Mouse (Mus musculus): Measurements from ENCODE around the gene Nfx1. TPM values are rescaled to one million over a fixed set of nuclear protein-coding genes. Genes with fewer than 3 reads are reported as not detected.

Nfx1 gene
- total and polyA plus RNA-seq, 2 experiments, result 21.5 to 31.6 TPM

DNA sequence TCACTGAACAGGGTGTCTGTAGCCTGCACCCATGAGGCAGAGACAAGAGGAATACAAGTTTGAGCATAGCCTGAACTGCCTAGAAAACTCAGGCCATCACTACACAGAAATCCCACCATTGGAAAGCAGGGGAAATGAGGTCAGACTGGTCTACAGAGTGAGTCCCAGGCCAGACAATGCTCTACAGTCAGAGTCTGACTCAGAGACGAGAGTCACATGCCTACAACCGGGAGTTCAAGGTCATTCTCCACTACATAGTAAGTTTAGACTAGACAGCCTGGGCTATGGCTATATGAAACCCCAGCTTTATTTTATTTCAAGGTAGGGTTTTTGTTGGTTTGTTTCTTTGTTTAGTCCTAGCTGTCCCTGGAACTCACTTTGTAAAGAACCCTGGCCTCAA is 78.2 kb downstream of the Nfx1 start:
- Histone ChIP-seq H3K27me3 (ENCODE audit: control insufficient read depth, insufficient read depth, low read length) (no peaks in the 10 kb centered on the region), H3K27ac (replicated peaks; ENCODE audit: insufficient read depth, low read depth, low read length) (no peak overlapping the region), H3K9ac (ENCODE audit: low read depth, low read length) (no peak overlapping the region), H3K36me3 (ENCODE audit: control insufficient read depth, insufficient read depth, low read length) (no peaks in the 10 kb centered on the region), H3K4me1 (ENCODE audit: control insufficient read depth, insufficient read depth, low read length) (no peaks in the 10 kb centered on the region), H3K4me3 (ENCODE audit: insufficient read depth, low read depth, low read length) (no peak overlapping the region), H3K79me2 (ENCODE audit: control insufficient read depth, insufficient read depth, low read length) (no peaks in the 10 kb centered on the region)
- no peak for DNase-seq (ENCODE audit: extremely low read depth, low read depth, low spot score)
- WGBS, result 29% methylated on average over 2 of the region's 2 CpGs
- TF ChIP-seq POLR2A (IDR thresholded peaks at IDR 0.05; ENCODE audit: extremely low read depth, insufficient read depth, low read length) (no peak), CTCF (IDR thresholded peaks at IDR 0.05; ENCODE audit: low read depth, low read length) (no peak)

DNA sequence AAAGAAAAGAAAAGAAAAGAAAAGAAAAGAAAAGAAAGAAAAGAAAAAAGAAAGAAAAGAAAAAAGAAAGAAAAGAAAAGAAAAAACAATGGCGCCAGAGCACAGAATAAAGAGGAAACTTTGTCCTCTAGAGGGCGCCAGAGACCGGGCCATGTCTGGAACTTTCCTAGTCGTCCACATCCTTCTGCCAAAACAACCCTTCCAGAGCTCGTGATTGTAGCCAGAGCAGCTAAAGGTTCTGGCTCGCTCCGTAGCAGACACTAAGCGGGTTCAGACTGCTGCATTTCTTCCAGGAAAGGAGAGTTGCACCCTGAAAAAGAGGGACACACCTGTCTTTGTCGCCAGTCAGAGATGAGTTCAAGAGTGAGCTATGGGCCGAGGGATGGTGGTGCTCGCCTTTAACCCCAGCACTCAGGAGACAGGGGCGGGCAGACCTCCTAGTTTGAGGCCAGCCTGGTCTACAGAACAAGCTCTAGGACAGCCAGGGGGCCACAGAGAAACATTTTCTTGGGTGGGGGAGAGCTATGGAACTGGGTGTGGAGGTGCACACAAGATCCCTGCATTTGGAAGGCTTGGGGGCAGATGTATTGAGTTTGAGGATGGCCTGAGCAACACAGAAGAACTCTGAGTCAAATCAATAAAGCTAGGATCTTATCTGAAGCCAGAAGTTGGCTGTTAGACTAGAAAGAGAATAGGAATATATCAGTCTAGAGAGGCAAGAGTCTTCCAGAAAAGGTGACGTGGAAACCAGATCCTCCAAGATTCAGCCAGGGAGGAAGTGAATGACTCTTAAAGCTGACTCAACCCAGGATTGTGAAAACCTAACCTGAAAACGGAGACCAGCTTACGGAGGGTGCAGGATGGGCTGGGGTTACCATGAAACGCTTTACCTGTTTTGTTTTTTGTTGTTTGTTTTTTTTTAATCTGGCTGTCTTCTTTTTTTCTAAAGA is 80.3 kb downstream of the Nfx1 start:
- Histone ChIP-seq H3K36me3 (ENCODE audit: control insufficient read depth, insufficient read depth, low read length) (no peaks in the 10 kb centered on the region), H3K9ac (ENCODE audit: low read depth, low read length) (no peak overlapping the region), H3K79me2 (ENCODE audit: control insufficient read depth, insufficient read depth, low read length) (no peaks in the 10 kb centered on the region), H3K27me3 (ENCODE audit: control insufficient read depth, insufficient read depth, low read length) (no peaks in the 10 kb centered on the region), H3K4me1 (ENCODE audit: control insufficient read depth, insufficient read depth, low read length) (no peaks in the 10 kb centered on the region), H3K4me3 (ENCODE audit: insufficient read depth, low read depth, low read length) (no peak overlapping the region), H3K27ac (replicated peaks; ENCODE audit: insufficient read depth, low read depth, low read length) (no peak overlapping the region)
- peak; percentile 55 for DNase-seq (ENCODE audit: extremely low read depth, low read depth, low spot score)
- 42% methylated on average over 16 of the region's 16 CpGs for WGBS
- TF ChIP-seq POLR2A (IDR thresholded peaks at IDR 0.05; ENCODE audit: extremely low read depth, insufficient read depth, low read length) (no peak), CTCF (IDR thresholded peaks at IDR 0.05; ENCODE audit: low read depth, low read length) (peak; percentile 64)

DNA sequence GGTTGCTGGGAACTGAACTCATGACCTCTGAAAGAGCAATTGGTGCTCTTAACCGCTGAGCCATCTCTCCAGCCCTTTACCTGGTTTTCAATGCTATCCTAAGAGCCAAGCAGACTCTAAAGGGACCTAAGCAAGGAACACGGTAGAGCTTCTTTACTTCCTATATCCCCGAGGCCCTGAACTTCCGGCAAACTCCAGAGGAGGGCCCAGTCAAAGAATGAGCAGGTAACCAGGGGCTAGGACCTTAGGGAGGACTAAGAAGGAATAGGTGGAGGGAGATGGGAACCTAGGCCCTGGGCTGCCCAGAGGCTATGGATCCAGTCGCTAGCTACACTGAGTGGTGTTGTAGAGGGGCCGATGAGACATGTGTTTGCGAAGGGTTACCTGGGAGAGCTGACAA is 81.1 kb downstream of the Nfx1 start:
- TF ChIP-seq POLR2A (IDR thresholded peaks at IDR 0.05; ENCODE audit: extremely low read depth, insufficient read depth, low read length) (no peak), CTCF (IDR thresholded peaks at IDR 0.05; ENCODE audit: low read depth, low read length) (no peak)
- Histone ChIP-seq H3K9ac (ENCODE audit: low read depth, low read length) (no peak overlapping the region), H3K4me1 (ENCODE audit: control insufficient read depth, insufficient read depth, low read length) (no peaks in the 10 kb centered on the region), H3K4me3 (ENCODE audit: insufficient read depth, low read depth, low read length) (no peak overlapping the region), H3K36me3 (ENCODE audit: control insufficient read depth, insufficient read depth, low read length) (no peaks in the 10 kb centered on the region), H3K27me3 (ENCODE audit: control insufficient read depth, insufficient read depth, low read length) (no peaks in the 10 kb centered on the region), H3K79me2 (ENCODE audit: control insufficient read depth, insufficient read depth, low read length) (no peaks in the 10 kb centered on the region), H3K27ac (replicated peaks; ENCODE audit: insufficient read depth, low read depth, low read length) (no peak overlapping the region)
- DNase-seq (ENCODE audit: extremely low read depth, low read depth, low spot score), result no peak
- 90% methylated on average over 7 of the region's 7 CpGs for WGBS

GRCm38 (mm10) chr4:41055111-41055510 is 84.4 kb downstream of the Nfx1 start:
- Histone ChIP-seq H3K27ac (replicated peaks; ENCODE audit: insufficient read depth, low read depth, low read length) (no peak overlapping the region), H3K36me3 (ENCODE audit: control insufficient read depth, insufficient read depth, low read length) (no peaks in the 10 kb centered on the region), H3K9ac (ENCODE audit: low read depth, low read length) (peak overlapping the region; percentile 15; the same call in 1 of the 2 replicates), H3K4me1 (ENCODE audit: control insufficient read depth, insufficient read depth, low read length) (no peaks in the 10 kb centered on the region), H3K27me3 (ENCODE audit: control insufficient read depth, insufficient read depth, low read length) (no peaks in the 10 kb centered on the region), H3K4me3 (ENCODE audit: insufficient read depth, low read depth, low read length) (peak overlapping the region; percentile 35), H3K79me2 (ENCODE audit: control insufficient read depth, insufficient read depth, low read length) (no peaks in the 10 kb centered on the region)
- no peak for TF ChIP-seq CTCF (IDR thresholded peaks at IDR 0.05; ENCODE audit: low read depth, low read length)
- TF ChIP-seq POLR2A (IDR thresholded peaks at IDR 0.05; ENCODE audit: extremely low read depth, insufficient read depth, low read length), result no peak
- DNase-seq (ENCODE audit: extremely low read depth, low read depth, low spot score), result no peak
- 71% methylated on average over 13 of the region's 13 CpGs for WGBS

DNA sequence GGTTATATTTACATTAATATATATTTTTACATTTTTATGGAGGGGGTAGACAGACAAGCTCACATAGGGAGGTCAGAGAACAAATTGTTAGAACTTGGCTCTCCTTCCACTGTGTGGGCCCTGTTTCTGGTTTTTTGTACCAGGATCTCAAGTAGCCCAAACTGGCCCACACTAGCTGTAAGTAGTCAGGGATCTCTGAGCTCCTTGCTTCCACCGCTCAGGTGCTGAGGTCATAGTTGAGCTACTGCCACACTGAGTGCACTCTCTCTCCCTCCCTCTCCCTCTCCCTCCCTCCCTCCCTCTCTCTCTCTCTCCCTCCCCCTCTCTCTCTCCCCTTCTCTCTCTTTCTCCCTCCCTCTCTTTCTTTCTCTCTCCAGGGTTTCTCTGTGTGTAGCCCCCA is 85.5 kb downstream of the Nfx1 start:
- Histone ChIP-seq H3K4me3 (ENCODE audit: insufficient read depth, low read depth, low read length) (no peak overlapping the region), H3K9ac (ENCODE audit: low read depth, low read length) (no peak overlapping the region), H3K36me3 (ENCODE audit: control insufficient read depth, insufficient read depth, low read length) (no peaks in the 10 kb centered on the region), H3K27ac (replicated peaks; ENCODE audit: insufficient read depth, low read depth, low read length) (no peak overlapping the region), H3K79me2 (ENCODE audit: control insufficient read depth, insufficient read depth, low read length) (no peaks in the 10 kb centered on the region), H3K27me3 (ENCODE audit: control insufficient read depth, insufficient read depth, low read length) (no peaks in the 10 kb centered on the region), H3K4me1 (ENCODE audit: control insufficient read depth, insufficient read depth, low read length) (no peaks in the 10 kb centered on the region)
- no peak for TF ChIP-seq CTCF (IDR thresholded peaks at IDR 0.05; ENCODE audit: low read depth, low read length)
- DNase-seq (ENCODE audit: extremely low read depth, low read depth, low spot score), result no peak
- WGBS, result 50% methylated on average over 1 of the region's 1 CpGs

DNA sequence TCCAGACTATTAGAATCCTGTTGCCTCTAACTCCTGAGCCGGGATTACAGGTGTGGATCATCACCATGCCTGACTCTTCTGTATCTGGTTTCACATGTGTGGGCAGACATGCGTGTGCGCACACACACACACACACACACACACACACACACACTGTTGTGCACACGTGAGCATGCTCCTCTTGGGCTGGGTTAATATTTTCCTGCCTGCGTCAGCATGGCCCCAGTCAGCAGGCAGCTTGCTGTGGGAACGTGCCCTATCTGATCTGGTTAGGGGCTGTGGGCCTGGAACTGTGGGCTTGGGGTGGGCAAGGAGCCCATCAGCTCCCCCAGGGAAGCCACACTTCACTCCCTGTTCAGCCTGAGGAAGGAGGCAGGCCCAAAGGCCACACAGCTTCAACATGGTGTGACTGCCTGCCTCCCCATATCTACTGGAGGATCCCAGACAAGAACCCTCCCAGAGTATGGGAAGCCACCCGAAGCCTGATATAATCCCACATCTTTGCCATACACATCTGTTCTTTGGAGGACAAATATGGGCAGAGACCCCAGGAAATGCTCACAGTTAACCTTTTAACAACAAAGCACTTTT is 86.1 kb downstream of the Nfx1 start:
- Histone ChIP-seq H3K9ac (ENCODE audit: low read depth, low read length) (no peak overlapping the region), H3K4me3 (ENCODE audit: insufficient read depth, low read depth, low read length) (no peak overlapping the region), H3K27me3 (ENCODE audit: control insufficient read depth, insufficient read depth, low read length) (no peaks in the 10 kb centered on the region), H3K36me3 (ENCODE audit: control insufficient read depth, insufficient read depth, low read length) (no peaks in the 10 kb centered on the region), H3K79me2 (ENCODE audit: control insufficient read depth, insufficient read depth, low read length) (no peaks in the 10 kb centered on the region), H3K27ac (replicated peaks; ENCODE audit: insufficient read depth, low read depth, low read length) (no peak overlapping the region), H3K4me1 (ENCODE audit: control insufficient read depth, insufficient read depth, low read length) (no peaks in the 10 kb centered on the region)
- no peak for DNase-seq (ENCODE audit: extremely low read depth, low read depth, low spot score)
- WGBS, result 64% methylated on average over 7 of the region's 7 CpGs
- no peak for TF ChIP-seq CTCF (IDR thresholded peaks at IDR 0.05; ENCODE audit: low read depth, low read length)
- TF ChIP-seq POLR2A (IDR thresholded peaks at IDR 0.05; ENCODE audit: extremely low read depth, insufficient read depth, low read length), result no peak
